Mouse (Mus musculus) lung, embryonic 14.5 days (tissue): ENCODE data around the gene Acss2. TPM values are rescaled to one million over a fixed set of nuclear protein-coding genes. Genes with fewer than 3 reads are reported as not detected.
"Not testable (repeated sequence)": the region's sequence is repeated elsewhere in the genome, so short reads cannot be mapped to it uniquely, and the experiment has no call there.

Source experiments
- ATAC-seq: fragments of 200-750 bp; cut with Nextera tagmentation; 2 replicates; pipeline ENCODE4 v1.8.0; 2017; ENCODE audit warnings: mild to moderate bottlenecking, moderate TSS enrichment, moderate library complexity; ENCODE audit not compliant: insufficient read depth
- DNase-seq: peaks from one replicate; pipeline ENCODE4 v3.0.0-alpha.2; 2015
- H3K27ac ChIP-seq: fragments of 300-500 bp; sonication (generic); 2 replicates; pipeline ENCODE4 v1.5.1; 2014; ENCODE audit warnings: low read depth, mild to moderate bottlenecking, moderate library complexity
- H3K27me3 ChIP-seq: fragments of 300-500 bp; sonication (generic); 2 replicates; pipeline ENCODE4 v1.6.1; 2014; ENCODE audit warnings: low read length, control low read depth; ENCODE audit not compliant: insufficient read depth
- H3K36me3 ChIP-seq: fragments of 300-500 bp; sonication (generic); 2 replicates; pipeline ENCODE4 v1.6.1; 2014; ENCODE audit warnings: control low read depth; ENCODE audit not compliant: insufficient read depth
- H3K4me1 ChIP-seq: fragments of 300-500 bp; sonication (generic); 2 replicates; pipeline ENCODE4 v1.6.1; 2014; ENCODE audit warnings: antibody characterized with exemption, control low read depth; ENCODE audit not compliant: insufficient read depth
- H3K4me2 ChIP-seq: fragments of 300-500 bp; sonication (generic); 2 replicates; pipeline ENCODE4 v1.6.1; 2014; ENCODE audit warnings: mild to moderate bottlenecking
- H3K4me3 ChIP-seq: fragments of 300-500 bp; sonication (generic); 2 replicates; pipeline ENCODE4 v1.5.1; 2014; ENCODE audit warnings: low read depth, low read length
- H3K9ac ChIP-seq: fragments of 300-500 bp; sonication (generic); 2 replicates; pipeline ENCODE4 v1.6.1; 2014
- H3K9me3 ChIP-seq: fragments of 300-500 bp; sonication (generic); 2 replicates; pipeline ENCODE4 v1.6.1; 2016; ENCODE audit warnings: low read depth, low read length, control low read depth
- CTCF ChIP-seq: IDR thresholded peaks from 2 replicates; pipeline ENCODE4 v1.5.1; 2016; ENCODE audit warnings: antibody characterized with exemption, low read depth
- WGBS: fragments of 180-500 bp; shearing (Covaris S2); extraction: QIAGEN DNeasy Blood & Tissue Kit; methylation state at CpG from one replicate; pipeline ENCODE4 v1.1.7; 2014; 5-methylcytosine and 5-hydroxymethylcytosine counted together
- polyA plus RNA-seq: library from polyadenylated mRNA; unstranded; fragments of >200 nt; fragmentation: Nextera tagmentation; extraction: Ambion mirVana; gene quantifications from 2 replicates; pipeline ENCODE4 v1.2.1, GENCODE M21; 2014

The Acss2 gene
- polyA plus RNA-seq, 1 experiment from 2014 or later = 7.5 TPM

- DNase-seq = no peak
- Histone ChIP-seq H3K4me3 (no peak overlapping the region), H3K27me3 (no peaks in the 10 kb centered on the region), H3K27ac (no peak overlapping the region), H3K36me3 (no peaks in the 10 kb centered on the region), H3K9ac (no peak overlapping the region), H3K4me1 (no peaks in the 10 kb centered on the region), H3K4me2 (no peak overlapping the region), H3K9me3 (no peaks in the 10 kb centered on the region)
- 37% methylated on average over 10 of the region's 10 CpGs for WGBS
- no peak for TF ChIP-seq CTCF
- ATAC-seq = peak; percentile 49; the same call in 1 of the 2 replicates
These were observed 87.0 kb downstream of the Acss2 start for GRCm38 (mm10) chr2:155604560-155605235.

DNA sequence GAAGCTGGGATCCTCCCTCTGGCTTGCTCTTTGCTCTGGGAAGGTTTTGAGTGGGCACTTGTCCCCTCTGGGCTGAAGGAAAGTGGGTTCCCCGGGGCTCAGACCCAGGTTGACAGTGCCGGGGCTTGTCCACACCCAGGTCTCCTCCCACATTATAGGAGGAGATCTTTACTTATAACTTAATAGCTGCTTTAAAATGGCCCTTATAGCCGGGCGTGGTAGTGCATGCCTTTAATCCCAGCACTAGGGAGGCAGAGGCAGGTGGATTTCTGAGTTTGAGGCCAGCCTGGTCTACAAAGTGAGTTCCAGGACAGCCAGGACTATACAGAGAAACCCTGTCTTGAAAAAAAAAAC lies 87.5 kb downstream of the Acss2 start:
- not testable (repeated sequence) for ATAC-seq, H3K9ac ChIP-seq, H3K27ac ChIP-seq, H3K4me2 ChIP-seq, H3K27me3 ChIP-seq, H3K4me1 ChIP-seq, H3K4me3 ChIP-seq, DNase-seq, H3K9me3 ChIP-seq, H3K36me3 ChIP-seq
- WGBS = 72% methylated on average over 4 of the region's 4 CpGs

- Histone ChIP-seq H3K36me3 (no peaks in the 10 kb centered on the region), H3K9ac (no peak overlapping the region), H3K4me2 (no peak overlapping the region), H3K4me1 (no peaks in the 10 kb centered on the region), H3K27me3 (no peaks in the 10 kb centered on the region), H3K9me3 (no peaks in the 10 kb centered on the region), H3K27ac (no peak overlapping the region), H3K4me3 (no peak overlapping the region)
- ATAC-seq (no peak), DNase-seq (no peak)
- TF ChIP-seq CTCF = no peak
- 73% methylated on average over 4 of the region's 4 CpGs for WGBS
These were observed 88.6 kb downstream of the Acss2 start for GRCm38 (mm10) chr2:155606360-155606759.

DNA sequence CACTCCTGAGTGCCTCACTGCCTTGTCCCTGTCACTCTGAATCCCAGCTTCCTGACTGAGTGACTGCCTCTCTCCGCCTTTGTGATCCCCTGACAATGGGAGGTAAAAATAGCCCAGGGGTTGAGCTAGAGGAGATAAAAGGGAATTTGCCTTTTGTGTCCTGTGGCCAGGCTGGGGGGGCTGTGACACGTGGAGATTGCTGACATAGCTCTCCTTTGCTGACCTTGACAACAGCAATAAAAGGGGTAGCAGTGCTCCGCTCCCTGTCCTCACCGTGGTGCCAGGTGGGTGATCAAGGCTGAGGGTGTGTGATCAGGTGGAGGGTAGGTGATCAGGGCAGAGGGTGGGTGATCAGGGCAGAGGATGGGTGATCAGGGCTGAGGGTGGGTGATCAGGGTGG lies 93.2 kb downstream of the Acss2 start, which contains the start of gene Myh7b:
Gene Myh7b (plus strand): TSS at position 235 of the 400 bp plus-strand sequence.
- Histone ChIP-seq H3K9me3 (no peaks in the 10 kb centered on the region), H3K9ac (no peak within 1 kb of the TSS), H3K4me1 (peaks cover 4% of the 10 kb centered on the region; the same call in 1 of the 2 replicates), H3K27ac (no peak within 1 kb of the TSS), H3K36me3 (no peaks in the 10 kb centered on the region), H3K27me3 (0 out of 2 replicates have a peak, but pooled peaks cover 4% of the 10 kb centered on the region), H3K4me3 (no peak within 1 kb of the TSS), H3K4me2 (no peak within 1 kb of the TSS)
- no peak for TF ChIP-seq CTCF
- ATAC-seq (no peak), DNase-seq (no peak)
- WGBS = 47% methylated on average over 4 of the region's 4 CpGs

DNA sequence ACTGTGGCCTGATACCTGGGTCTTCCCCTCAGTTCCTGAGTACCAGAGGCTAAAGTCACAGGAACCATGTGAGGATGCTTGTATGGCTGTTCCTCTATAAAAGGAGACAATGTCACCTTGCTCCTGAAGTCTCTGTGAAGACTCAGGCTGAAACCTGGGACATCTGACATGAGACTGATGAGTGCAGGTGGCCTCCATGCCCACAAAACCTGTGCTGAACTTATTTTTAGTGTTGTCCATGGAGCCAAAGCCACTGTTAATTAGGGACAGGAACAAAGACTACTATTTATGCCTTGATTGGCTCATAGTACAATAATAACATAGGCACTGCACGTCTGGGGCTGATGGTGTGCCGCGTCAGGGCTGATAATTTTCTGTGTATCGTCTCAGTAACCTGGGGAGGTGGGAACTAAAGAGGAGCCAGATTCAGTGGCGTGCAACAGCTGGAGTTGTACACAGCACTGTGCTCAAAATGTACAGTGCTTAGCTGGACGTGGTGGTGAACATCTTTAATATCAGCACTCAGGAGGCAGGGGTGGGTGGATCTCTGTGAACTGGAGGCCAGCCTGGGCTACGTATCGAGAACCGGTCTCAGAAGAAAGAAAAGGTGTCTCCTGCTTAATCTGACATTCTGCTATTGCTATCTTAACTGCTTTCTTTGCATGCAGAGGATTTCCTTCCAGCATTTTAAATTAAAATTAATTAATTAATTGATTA lies 94.2 kb downstream of the Acss2 start:
- Histone ChIP-seq H3K9me3 (no peaks in the 10 kb centered on the region), H3K4me2 (no peak overlapping the region), H3K36me3 (no peaks in the 10 kb centered on the region), H3K4me1 (peaks cover 4% of the 10 kb centered on the region; the same call in 1 of the 2 replicates), H3K9ac (no peak overlapping the region), H3K27me3 (0 out of 2 replicates have a peak, but pooled peaks cover 4% of the 10 kb centered on the region), H3K4me3 (no peak overlapping the region), H3K27ac (no peak overlapping the region)
- WGBS = 80% methylated on average over 9 of the region's 9 CpGs
- no peak for ATAC-seq
- DNase-seq = no peak
- TF ChIP-seq CTCF = no peak

DNA sequence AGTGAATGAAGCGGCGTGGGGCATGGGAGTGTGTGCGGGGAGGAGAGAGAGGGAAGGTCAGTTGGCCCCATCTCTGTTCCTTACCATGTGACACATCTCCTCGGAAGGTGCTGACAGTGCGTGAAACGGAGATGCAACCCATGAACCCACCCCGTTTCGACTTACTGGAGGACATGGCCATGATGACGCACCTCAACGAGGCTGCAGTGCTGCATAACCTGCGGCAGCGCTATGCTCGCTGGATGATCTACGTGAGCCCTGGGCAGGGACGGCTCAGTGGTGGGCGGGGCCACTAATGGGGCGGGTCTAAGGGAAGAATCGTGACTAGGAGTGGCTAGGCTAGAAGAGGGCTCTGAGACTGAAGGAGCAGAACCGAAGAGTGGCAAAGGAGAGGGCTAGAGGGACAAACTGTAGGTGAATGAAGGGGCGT lies 95.6 kb downstream of the Acss2 start:
- no peaks in the 10 kb centered on the region for H3K9me3 ChIP-seq
- DNase-seq (peak; percentile 81), ATAC-seq (peak; percentile 98)
- 3% methylated on average over 20 of the region's 20 CpGs for whole genome bisulfite sequencing
- TF ChIP-seq CTCF = no peak
- H3K4me3 ChIP-seq = peak overlapping the region; percentile 23
- H3K36me3 ChIP-seq = no peaks in the 10 kb centered on the region
- no peak overlapping the region for H3K27ac ChIP-seq
- H3K9ac ChIP-seq = no peak overlapping the region
- H3K4me1 ChIP-seq = peaks cover 4% of the 10 kb centered on the region; the same call in 1 of the 2 replicates
- H3K27me3 ChIP-seq = 0 out of 2 replicates have a peak, but pooled peaks cover 4% of the 10 kb centered on the region
- peak overlapping the region; percentile 58 for H3K4me2 ChIP-seq

- peak overlapping the region; percentile 23; the same call in 1 of the 2 replicates for H3K4me3 ChIP-seq
- H3K4me1 ChIP-seq = peaks cover 4% of the 10 kb centered on the region; the same call in 1 of the 2 replicates
- no peak for TF ChIP-seq CTCF
- no peak overlapping the region for H3K27ac ChIP-seq
- no peak overlapping the region for H3K9ac ChIP-seq
- no peak for DNase-seq
- no peaks in the 10 kb centered on the region for H3K9me3 ChIP-seq
- H3K4me2 ChIP-seq = peak overlapping the region; percentile 58
- 58% methylated on average over 8 of the region's 8 CpGs for WGBS
- no peaks in the 10 kb centered on the region for H3K36me3 ChIP-seq
- ATAC-seq = peak; percentile 22; the same call in 1 of the 2 replicates
- 0 out of 2 replicates have a peak, but pooled peaks cover 4% of the 10 kb centered on the region for H3K27me3 ChIP-seq
These were observed 96.2 kb downstream of the Acss2 start for GRCm38 (mm10) chr2:155613953-155614352.
